Mouse (Mus musculus): ENCODE data around the gene Robo2.

DNA sequence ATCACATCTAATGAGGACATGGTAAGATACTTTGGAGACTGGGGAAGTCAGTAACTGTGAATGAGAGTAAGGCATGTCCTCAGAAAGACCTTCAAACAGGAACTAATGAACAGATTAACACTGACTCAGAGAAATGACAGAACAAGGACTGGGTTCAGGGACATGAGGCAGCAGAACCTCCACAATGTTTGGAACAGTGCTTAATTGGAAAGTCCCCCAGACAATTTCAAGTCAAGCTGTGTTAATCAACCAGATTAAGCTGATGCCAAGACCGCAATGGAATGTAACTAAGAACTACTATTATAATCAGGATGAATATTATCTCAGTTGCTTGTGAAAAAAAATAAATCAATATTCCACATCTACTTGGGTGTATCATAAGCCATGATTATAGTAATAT lies 137.0 kb downstream of the Robo2 start:
- TF ChIP-seq CTCF (IDR thresholded peaks at IDR 0.05; ENCODE audit: low read depth) (no peak), EP300 (IDR thresholded peaks at IDR 0.05; ENCODE audit: low read depth) (no peak)

All from liver, embryonic 14.5 days (tissue).